Mouse (Mus musculus): Measurements from ENCODE around the gene Kdm2b. TPM values are rescaled to one million over a fixed set of nuclear protein-coding genes. Genes with fewer than 3 reads are reported as not detected.
"Not testable (repeated sequence)": the region's sequence is repeated elsewhere in the genome, so short reads cannot be mapped to it uniquely, and the experiment has no call there.

Kdm2b gene
- polyA plus RNA-seq, 1 experiment = 2.1 TPM

GRCm38 (mm10) chr5:122987211-122988020 is 2.2 kb downstream of the Kdm2b start:
- Histone ChIP-seq H3K4me3 (replicated peaks) (peak overlapping the region; percentile 66), H3K27me3 (ENCODE audit: control insufficient read depth) (peaks cover 63% of the 10 kb centered on the region), H3K4me1 (ENCODE audit: control insufficient read depth) (peaks cover 37% of the 10 kb centered on the region), H3K9me3 (ENCODE audit: control insufficient read depth, low read length) (no peaks in the 10 kb centered on the region), H3K36me3 (ENCODE audit: control insufficient read depth) (no peaks in the 10 kb centered on the region)
- TF ChIP-seq GATA1 (IDR thresholded peaks at IDR 0.05; ENCODE audit: low read length) (no peak), TAL1 (IDR thresholded peaks at IDR 0.05; ENCODE audit: low read length) (no peak)

- Histone ChIP-seq H3K4me1 (ENCODE audit: control insufficient read depth) (peaks cover 41% of the 10 kb centered on the region), H3K4me3 (replicated peaks) (no peak overlapping the region), H3K9me3 (ENCODE audit: control insufficient read depth, low read length) (no peaks in the 10 kb centered on the region), H3K36me3 (ENCODE audit: control insufficient read depth) (no peaks in the 10 kb centered on the region), H3K27me3 (ENCODE audit: control insufficient read depth) (peaks cover 59% of the 10 kb centered on the region)
- no peak for TF ChIP-seq TAL1 (IDR thresholded peaks at IDR 0.05; ENCODE audit: low read length)
- no peak for TF ChIP-seq GATA1 (IDR thresholded peaks at IDR 0.05; ENCODE audit: low read length)
Measured at GRCm38 (mm10) chr5:122986091-122986493, 3.5 kb downstream of the Kdm2b start.

- no peaks in the 10 kb centered on the region for H3K36me3 ChIP-seq (ENCODE audit: control insufficient read depth)
- TF ChIP-seq TAL1 (IDR thresholded peaks at IDR 0.05; ENCODE audit: low read length) (no peak), GATA1 (IDR thresholded peaks at IDR 0.05; ENCODE audit: low read length) (no peak)
- H3K4me3 ChIP-seq (replicated peaks) = no peak overlapping the region
- peaks cover 42% of the 10 kb centered on the region for H3K4me1 ChIP-seq (ENCODE audit: control insufficient read depth)
- peaks cover 51% of the 10 kb centered on the region for H3K27me3 ChIP-seq (ENCODE audit: control insufficient read depth)
- H3K9me3 ChIP-seq (ENCODE audit: control insufficient read depth, low read length) = no peaks in the 10 kb centered on the region
Measured at GRCm38 (mm10) chr5:122985276-122985675, 4.3 kb downstream of the Kdm2b start.

- Histone ChIP-seq H3K9me3 (ENCODE audit: control insufficient read depth, low read length) (no peaks in the 10 kb centered on the region), H3K27me3 (ENCODE audit: control insufficient read depth) (peaks cover 43% of the 10 kb centered on the region), H3K4me3 (replicated peaks) (no peak overlapping the region), H3K4me1 (ENCODE audit: control insufficient read depth) (peaks cover 35% of the 10 kb centered on the region), H3K36me3 (ENCODE audit: control insufficient read depth) (no peaks in the 10 kb centered on the region)
- TF ChIP-seq TAL1 (IDR thresholded peaks at IDR 0.05; ENCODE audit: low read length) = no peak
- TF ChIP-seq GATA1 (IDR thresholded peaks at IDR 0.05; ENCODE audit: low read length) = no peak
Measured at GRCm38 (mm10) chr5:122984483-122984882, 5.1 kb downstream of the Kdm2b start.

- Histone ChIP-seq H3K4me3 (replicated peaks) (no peak overlapping the region), H3K36me3 (ENCODE audit: control insufficient read depth) (no peaks in the 10 kb centered on the region)
Measured at GRCm38 (mm10) chr5:122978970-122979369, 10.7 kb downstream of the Kdm2b start.

GRCm38 (mm10) chr5:122974701-122975100 is 14.9 kb downstream of the Kdm2b start:
- H3K9me3 ChIP-seq (ENCODE audit: control insufficient read depth, low read length); H3K36me3 ChIP-seq (ENCODE audit: control insufficient read depth); H3K4me3 ChIP-seq (replicated peaks); H3K27me3 ChIP-seq (ENCODE audit: control insufficient read depth): not testable (repeated sequence)
- peaks cover 26% of the 10 kb centered on the region for H3K4me1 ChIP-seq (ENCODE audit: control insufficient read depth)

More at GRCm38 (mm10) chr5:122978970-122979369, 10.7 kb downstream of the Kdm2b start:
- TF ChIP-seq TAL1 (IDR thresholded peaks at IDR 0.05; ENCODE audit: low read length) = no peak
- peak; percentile 20; the same call in 1 of the 2 replicates for TF ChIP-seq GATA1 (IDR thresholded peaks at IDR 0.05; ENCODE audit: low read length)
- Histone ChIP-seq H3K4me1 (ENCODE audit: control insufficient read depth) (peaks cover 14% of the 10 kb centered on the region), H3K27me3 (ENCODE audit: control insufficient read depth) (no peaks in the 10 kb centered on the region), H3K9me3 (ENCODE audit: control insufficient read depth, low read length) (no peaks in the 10 kb centered on the region)

GRCm38 (mm10) chr5:122972116-122972515 is 17.5 kb downstream of the Kdm2b start:
- no peaks in the 10 kb centered on the region for H3K36me3 ChIP-seq (ENCODE audit: control insufficient read depth)
- no peaks in the 10 kb centered on the region for H3K9me3 ChIP-seq (ENCODE audit: control insufficient read depth, low read length)
- peaks cover 28% of the 10 kb centered on the region for H3K4me1 ChIP-seq (ENCODE audit: control insufficient read depth)
- H3K27me3 ChIP-seq (ENCODE audit: control insufficient read depth) = no peaks in the 10 kb centered on the region
- no peak for TF ChIP-seq TAL1 (IDR thresholded peaks at IDR 0.05; ENCODE audit: low read length)
- no peak for TF ChIP-seq GATA1 (IDR thresholded peaks at IDR 0.05; ENCODE audit: low read length)
- H3K4me3 ChIP-seq (replicated peaks) = no peak overlapping the region

GRCm38 (mm10) chr5:122971438-122971837 is 18.2 kb downstream of the Kdm2b start:
- TF ChIP-seq TAL1 (IDR thresholded peaks at IDR 0.05; ENCODE audit: low read length) (0 out of 3 replicates have a peak, but pooled peaks have one; percentile 20), GATA1 (IDR thresholded peaks at IDR 0.05; ENCODE audit: low read length) (no peak)
- H3K4me3 ChIP-seq (replicated peaks) = no peak overlapping the region
- H3K36me3 ChIP-seq (ENCODE audit: control insufficient read depth) = no peaks in the 10 kb centered on the region
- H3K4me1 ChIP-seq (ENCODE audit: control insufficient read depth) = peaks cover 28% of the 10 kb centered on the region
- H3K27me3 ChIP-seq (ENCODE audit: control insufficient read depth) = no peaks in the 10 kb centered on the region
- no peaks in the 10 kb centered on the region for H3K9me3 ChIP-seq (ENCODE audit: control insufficient read depth, low read length)

GRCm38 (mm10) chr5:122970056-122970455 is 19.6 kb downstream of the Kdm2b start:
- TF ChIP-seq TAL1 (IDR thresholded peaks at IDR 0.05; ENCODE audit: low read length) (no peak), GATA1 (IDR thresholded peaks at IDR 0.05; ENCODE audit: low read length) (no peak)
- Histone ChIP-seq H3K4me1 (ENCODE audit: control insufficient read depth) (peaks cover 28% of the 10 kb centered on the region), H3K36me3 (ENCODE audit: control insufficient read depth) (no peaks in the 10 kb centered on the region), H3K9me3 (ENCODE audit: control insufficient read depth, low read length) (no peaks in the 10 kb centered on the region), H3K4me3 (replicated peaks) (no peak overlapping the region), H3K27me3 (ENCODE audit: control insufficient read depth) (no peaks in the 10 kb centered on the region)

Data from erythroblast, embryonic 14.5 days (primary cell).